Mouse (Mus musculus): ENCODE data around the gene Vmn2r25. TPM values are rescaled to one million over a fixed set of nuclear protein-coding genes. Genes with fewer than 3 reads are reported as not detected.
"Not testable (repeated sequence)": the region's sequence is repeated elsewhere in the genome, so short reads cannot be mapped to it uniquely, and the experiment has no call there.

Vmn2r25 gene
- not detected in 2 replicates for polyA plus RNA-seq (2015; fragmentation: Nextera tagmentation; extraction: Ambion mirVana)

DNA sequence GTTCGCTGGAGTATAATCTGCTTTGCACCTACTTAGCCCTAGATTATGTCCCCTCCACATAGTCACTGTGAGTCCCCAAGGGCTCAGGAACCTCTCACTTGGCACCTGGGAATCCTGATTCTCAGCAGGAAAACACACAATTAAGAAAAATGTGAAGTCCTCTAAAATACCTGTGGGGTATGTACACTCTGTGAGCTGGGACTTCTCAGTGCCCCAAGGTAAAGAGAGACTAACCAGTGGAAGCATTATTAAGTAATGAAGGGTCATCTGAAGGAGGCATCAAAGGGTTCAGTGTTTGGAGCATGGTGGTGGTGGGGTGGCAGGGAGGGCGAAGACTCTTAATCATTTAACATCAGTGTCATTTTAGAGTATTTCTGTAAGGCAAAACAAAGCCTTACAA, at the start of gene Vmn2r25:
TSS of gene Vmn2r25 (minus strand) at position 101 of the 400 bp plus-strand sequence.
- H3K4me1 ChIP-seq (ENCODE audit: control insufficient read depth, insufficient read depth, low read length) = not testable (repeated sequence)
- 75% methylated on average over 2 of the region's 2 CpGs for WGBS

DNA sequence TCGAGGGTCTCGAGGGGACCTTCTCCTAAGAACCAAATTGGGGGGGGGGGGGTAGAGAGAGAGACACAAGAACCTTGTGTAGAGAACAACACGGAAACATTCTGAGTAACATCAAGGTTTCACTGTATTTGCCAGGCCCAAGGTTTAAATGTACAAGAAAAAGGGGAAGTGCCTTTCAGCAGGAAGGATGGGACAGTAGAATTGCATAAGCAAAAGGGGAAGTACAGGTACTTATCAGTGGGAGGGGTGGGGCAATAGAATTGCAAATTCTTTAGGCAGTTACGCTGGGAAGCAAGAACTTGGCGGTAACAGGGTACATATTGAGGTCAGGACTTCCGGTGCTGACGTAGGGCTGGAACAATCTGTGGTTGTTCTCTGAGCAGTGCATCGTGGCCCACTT, 33.3 kb downstream of the Vmn2r25 start:
- no peak overlapping the region for H3K4me2 ChIP-seq (ENCODE audit: low read length)
- H3K27ac ChIP-seq (ENCODE audit: low read length) = no peak overlapping the region
- 89% methylated on average over 8 of the region's 8 CpGs for WGBS
- no peak overlapping the region for H3K9ac ChIP-seq (ENCODE audit: low read depth, low read length)
- no peaks in the 10 kb centered on the region; the same call in 1 of the 2 replicates for H3K9me3 ChIP-seq (replicated peaks; ENCODE audit: control insufficient read depth, low read length, poor library complexity, severe bottlenecking)
- no peaks in the 10 kb centered on the region for H3K36me3 ChIP-seq (ENCODE audit: control insufficient read depth, insufficient read depth, low read length)
- H3K4me1 ChIP-seq (ENCODE audit: control insufficient read depth, insufficient read depth, low read length) = no peaks in the 10 kb centered on the region
- H3K27me3 ChIP-seq (ENCODE audit: control insufficient read depth, insufficient read depth, low read depth, low read length) = no peaks in the 10 kb centered on the region
- no peak overlapping the region for H3K4me3 ChIP-seq (ENCODE audit: low read depth, low read length)
- no peak for ATAC-seq

More for the DNA sequence above, at the start of gene Vmn2r25:
- not testable (repeated sequence) for H3K9ac ChIP-seq (ENCODE audit: low read depth, low read length); H3K4me2 ChIP-seq (ENCODE audit: low read length); H3K36me3 ChIP-seq (ENCODE audit: control insufficient read depth, insufficient read depth, low read length); H3K9me3 ChIP-seq (replicated peaks; ENCODE audit: control insufficient read depth, low read length, poor library complexity, severe bottlenecking); H3K27me3 ChIP-seq (ENCODE audit: control insufficient read depth, insufficient read depth, low read depth, low read length); ATAC-seq; H3K4me3 ChIP-seq (ENCODE audit: low read depth, low read length); H3K27ac ChIP-seq (ENCODE audit: low read length)

DNA sequence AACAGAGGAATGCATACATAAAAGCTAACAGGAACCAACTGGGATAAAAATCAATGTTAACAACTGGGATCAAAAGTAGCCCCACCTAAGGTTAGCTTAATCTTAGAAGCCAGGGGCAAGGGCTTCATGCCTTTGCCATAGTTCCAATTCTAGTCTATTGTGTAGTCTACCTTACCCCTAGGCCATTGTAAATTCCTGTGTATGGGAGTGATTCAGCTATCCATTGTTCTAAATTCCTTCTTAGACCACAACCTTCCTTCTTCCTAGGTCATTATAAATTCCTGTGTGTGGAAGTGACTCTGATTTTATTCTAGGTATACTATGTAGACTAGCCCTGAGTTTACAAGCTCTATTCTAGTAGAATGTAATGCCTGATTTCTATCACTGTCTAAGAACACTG, 43.0 kb downstream of the Vmn2r25 start:
- not testable (repeated sequence) for H3K27me3 ChIP-seq (ENCODE audit: control insufficient read depth, insufficient read depth, low read depth, low read length); H3K36me3 ChIP-seq (ENCODE audit: control insufficient read depth, insufficient read depth, low read length); H3K4me3 ChIP-seq (ENCODE audit: low read depth, low read length); ATAC-seq; H3K9me3 ChIP-seq (replicated peaks; ENCODE audit: control insufficient read depth, low read length, poor library complexity, severe bottlenecking); H3K27ac ChIP-seq (ENCODE audit: low read length); H3K4me2 ChIP-seq (ENCODE audit: low read length); H3K9ac ChIP-seq (ENCODE audit: low read depth, low read length); H3K4me1 ChIP-seq (ENCODE audit: control insufficient read depth, insufficient read depth, low read length)

DNA sequence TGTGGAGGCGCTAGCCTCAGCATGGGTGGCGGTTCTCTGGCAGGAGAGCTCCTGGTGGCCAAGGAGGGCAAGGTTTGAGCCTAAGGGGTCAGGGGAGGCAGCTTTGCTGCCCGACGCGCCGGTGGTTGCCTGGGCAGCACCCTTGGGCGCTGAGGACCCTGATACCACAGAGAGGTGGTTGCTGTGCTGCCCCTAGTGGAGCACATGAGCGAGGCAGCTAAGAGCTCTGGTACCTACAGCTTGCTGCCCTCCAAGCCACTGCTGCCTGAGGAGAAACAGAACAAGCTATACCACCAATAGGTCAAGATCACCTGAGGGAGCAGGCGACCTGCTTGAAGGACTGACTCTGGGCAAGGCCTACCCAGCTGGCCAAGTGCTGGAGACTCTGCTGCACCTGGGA, 59.5 kb downstream of the Vmn2r25 start:
- Histone ChIP-seq H3K9me3 (replicated peaks; ENCODE audit: control insufficient read depth, low read length, poor library complexity, severe bottlenecking) (no peaks in the 10 kb centered on the region), H3K4me3 (ENCODE audit: low read depth, low read length) (no peak overlapping the region)
- WGBS = 36% methylated on average over 9 of the region's 9 CpGs

DNA sequence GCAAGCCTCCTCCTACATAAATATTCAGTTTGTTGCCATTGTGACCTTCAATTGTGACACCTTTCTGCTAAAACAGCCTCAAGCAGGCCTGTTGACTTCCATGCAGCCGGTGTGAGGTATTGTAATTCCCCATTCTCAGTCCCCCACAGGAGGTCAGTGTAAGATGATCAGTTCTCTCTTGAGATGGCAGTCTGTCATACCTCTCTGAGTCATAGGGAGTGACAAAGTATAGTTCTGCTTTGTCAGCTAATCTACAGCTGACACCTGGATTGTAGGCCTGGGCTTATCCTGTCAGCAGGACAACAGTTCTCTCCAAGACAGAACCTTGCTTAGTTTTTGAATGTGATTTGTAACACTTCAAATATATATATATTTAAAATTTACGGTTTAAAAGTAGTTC, 68.4 kb downstream of the Vmn2r25 start:
- 68% methylated on average over 2 of the region's 2 CpGs for WGBS
- no peaks in the 10 kb centered on the region for H3K27me3 ChIP-seq (ENCODE audit: control insufficient read depth, insufficient read depth, low read depth, low read length)
- no peak for ATAC-seq
- H3K36me3 ChIP-seq (ENCODE audit: control insufficient read depth, insufficient read depth, low read length) = no peaks in the 10 kb centered on the region
- H3K4me2 ChIP-seq (ENCODE audit: low read length) = no peak overlapping the region
- H3K4me3 ChIP-seq (ENCODE audit: low read depth, low read length) = no peak overlapping the region
- H3K9ac ChIP-seq (ENCODE audit: low read depth, low read length) = no peak overlapping the region
- no peak overlapping the region for H3K27ac ChIP-seq (ENCODE audit: low read length)
- no peaks in the 10 kb centered on the region for H3K4me1 ChIP-seq (ENCODE audit: control insufficient read depth, insufficient read depth, low read length)
- no peaks in the 10 kb centered on the region for H3K9me3 ChIP-seq (replicated peaks; ENCODE audit: control insufficient read depth, low read length, poor library complexity, severe bottlenecking)

More for the DNA sequence above, 59.5 kb downstream of the Vmn2r25 start:
- Histone ChIP-seq H3K27ac (ENCODE audit: low read length) (no peak overlapping the region), H3K27me3 (ENCODE audit: control insufficient read depth, insufficient read depth, low read depth, low read length) (no peaks in the 10 kb centered on the region), H3K9ac (ENCODE audit: low read depth, low read length) (no peak overlapping the region), H3K4me1 (ENCODE audit: control insufficient read depth, insufficient read depth, low read length) (no peaks in the 10 kb centered on the region), H3K36me3 (ENCODE audit: control insufficient read depth, insufficient read depth, low read length) (no peaks in the 10 kb centered on the region), H3K4me2 (ENCODE audit: low read length) (no peak overlapping the region)
- ATAC-seq = no peak

DNA sequence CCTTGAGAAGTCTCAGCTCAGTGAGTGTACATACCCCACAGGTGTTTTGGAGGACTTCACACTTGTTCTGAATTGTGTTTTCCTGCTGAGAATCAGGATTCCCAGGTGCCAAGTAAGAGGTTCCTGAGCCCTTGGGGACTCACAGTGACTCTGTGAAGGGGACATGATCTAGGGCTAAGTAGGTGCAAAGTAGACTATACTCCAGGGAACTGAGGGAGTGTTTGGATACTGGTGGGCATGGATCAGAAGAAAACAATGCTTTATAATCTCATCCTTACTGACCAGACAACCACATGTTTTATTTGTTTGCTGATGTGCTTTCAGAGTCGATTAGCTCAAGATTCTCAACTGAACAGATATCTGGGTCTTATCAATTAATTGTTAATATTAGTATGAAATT, 74.7 kb downstream of the Vmn2r25 start, which contains the start of gene Vmn2r24:
TSS of gene Vmn2r24 (plus strand) at position 301 of the 400 bp plus-strand sequence.
- no peaks in the 10 kb centered on the region for H3K27me3 ChIP-seq (ENCODE audit: control insufficient read depth, insufficient read depth, low read depth, low read length)
- H3K9me3 ChIP-seq (replicated peaks; ENCODE audit: control insufficient read depth, low read length, poor library complexity, severe bottlenecking) = no peaks in the 10 kb centered on the region
- no peak within 1 kb of the TSS for H3K4me2 ChIP-seq (ENCODE audit: low read length)
- no peak within 1 kb of the TSS for H3K9ac ChIP-seq (ENCODE audit: low read depth, low read length)
- H3K36me3 ChIP-seq (ENCODE audit: control insufficient read depth, insufficient read depth, low read length) = no peaks in the 10 kb centered on the region
- H3K4me1 ChIP-seq (ENCODE audit: control insufficient read depth, insufficient read depth, low read length) = no peaks in the 10 kb centered on the region
- H3K27ac ChIP-seq (ENCODE audit: low read length) = no peak within 1 kb of the TSS
- ATAC-seq = no peak
- H3K4me3 ChIP-seq (ENCODE audit: low read depth, low read length) = no peak within 1 kb of the TSS
- WGBS = 94% methylated on average over 1 of the region's 1 CpGs

Other genes with a start within 250 kb of the Vmn2r25 start
- gene Vmn2r22, start 202.7 kb downstream of the Vmn2r25 start, polyA plus RNA-seq (2015; fragmentation: Nextera tagmentation; extraction: Ambion mirVana) = not detected in 2 replicates
- not detected in 2 replicates for gene Vmn2r23, start 150.8 kb downstream of the Vmn2r25 start, polyA plus RNA-seq (2015; fragmentation: Nextera tagmentation; extraction: Ambion mirVana)
- not detected in 2 replicates for gene Vmn2r24, start 74.6 kb downstream of the Vmn2r25 start, polyA plus RNA-seq (2015; fragmentation: Nextera tagmentation; extraction: Ambion mirVana)
- not detected in 2 replicates for gene Vmn2r26, start 171.1 kb upstream of the Vmn2r25 start, polyA plus RNA-seq (2015; fragmentation: Nextera tagmentation; extraction: Ambion mirVana)